Mouse (Mus musculus) macrophage (primary cell): ENCODE measurements around the gene Clptm1. TPM values are rescaled to one million over a fixed set of nuclear protein-coding genes. Genes with fewer than 3 reads are reported as not detected.
A peak's percentile ranks its signal among the peaks of the same experiment; 100 is the strongest.

Experiments
- H3K27ac ChIP-seq: fragments of 350-480 bp; formaldehyde crosslinking; 2 replicates; pipeline ENCODE4 v1.9.0; 2021
- H3K36me3 ChIP-seq: fragments of 350-480 bp; formaldehyde crosslinking; 2 replicates; pipeline ENCODE4 v1.9.0; 2021; ENCODE audit errors: inconsistent target
- H3K4me3 ChIP-seq: fragments of 350-480 bp; formaldehyde crosslinking; 2 replicates; pipeline ENCODE4 v1.9.0; 2021; ENCODE audit errors: inconsistent target
- H3K79me2 ChIP-seq: fragments of 350-480 bp; formaldehyde crosslinking; 2 replicates; pipeline ENCODE4 v1.9.0; 2021; ENCODE audit errors: inconsistent target
- WGBS: methylation state at CpG from one replicate; pipeline ENCODE4 v1.1.7; 2026; ENCODE audit warnings: inconsistent platforms; ENCODE audit not compliant: missing documents; 5-methylcytosine and 5-hydroxymethylcytosine counted together
- polyA plus RNA-seq: library from polyadenylated mRNA; stranded (reverse); fragments of 250-400 nt; gene quantifications from 3 replicates; pipeline ENCODE4 v1.2.4, GENCODE M21; 2018; ENCODE audit warnings: inconsistent platforms

Clptm1 gene
- polyA plus RNA-seq, 1 experiment from 2014 or later: 90.5 TPM

DNA sequence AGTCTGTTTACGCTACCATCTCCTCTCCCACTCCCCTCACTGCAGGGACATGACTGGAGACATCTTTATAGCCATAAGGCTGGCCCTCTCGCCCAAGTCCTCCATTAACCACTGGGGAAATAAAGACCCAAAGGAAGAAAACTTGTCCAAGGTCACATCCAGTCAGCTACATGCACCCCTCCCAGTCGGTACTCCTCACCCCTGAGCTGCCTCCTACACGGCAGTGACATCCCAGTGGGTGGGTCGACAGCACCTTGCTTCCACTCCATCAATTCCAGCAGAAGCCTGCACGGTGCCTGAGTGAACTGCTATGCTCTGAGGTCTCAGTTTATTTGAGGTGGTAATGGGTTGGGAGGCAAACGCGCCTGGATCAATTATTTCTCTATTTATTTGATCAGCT lies 893 bp downstream of the Clptm1 start:
- Histone ChIP-seq H3K27ac (no peak overlapping the region), H3K79me2 (peaks cover 59% of the 10 kb centered on the region), H3K36me3 (peaks cover 10% of the 10 kb centered on the region; the same call in 1 of the 2 replicates), H3K4me3 (peak overlapping the region; percentile 89)
- WGBS: 15% methylated on average over 8 of the region's 8 CpGs

- peaks cover 70% of the 10 kb centered on the region for H3K36me3 ChIP-seq
- H3K79me2 ChIP-seq: peaks cover 45% of the 10 kb centered on the region
- H3K27ac ChIP-seq: no peak overlapping the region
- no peak overlapping the region for H3K4me3 ChIP-seq
- 90% methylated on average over 2 of the region's 2 CpGs for WGBS
Observed at GRCm38 (mm10) chr7:19652614-19653013, 12.2 kb downstream of the Clptm1 start.

DNA sequence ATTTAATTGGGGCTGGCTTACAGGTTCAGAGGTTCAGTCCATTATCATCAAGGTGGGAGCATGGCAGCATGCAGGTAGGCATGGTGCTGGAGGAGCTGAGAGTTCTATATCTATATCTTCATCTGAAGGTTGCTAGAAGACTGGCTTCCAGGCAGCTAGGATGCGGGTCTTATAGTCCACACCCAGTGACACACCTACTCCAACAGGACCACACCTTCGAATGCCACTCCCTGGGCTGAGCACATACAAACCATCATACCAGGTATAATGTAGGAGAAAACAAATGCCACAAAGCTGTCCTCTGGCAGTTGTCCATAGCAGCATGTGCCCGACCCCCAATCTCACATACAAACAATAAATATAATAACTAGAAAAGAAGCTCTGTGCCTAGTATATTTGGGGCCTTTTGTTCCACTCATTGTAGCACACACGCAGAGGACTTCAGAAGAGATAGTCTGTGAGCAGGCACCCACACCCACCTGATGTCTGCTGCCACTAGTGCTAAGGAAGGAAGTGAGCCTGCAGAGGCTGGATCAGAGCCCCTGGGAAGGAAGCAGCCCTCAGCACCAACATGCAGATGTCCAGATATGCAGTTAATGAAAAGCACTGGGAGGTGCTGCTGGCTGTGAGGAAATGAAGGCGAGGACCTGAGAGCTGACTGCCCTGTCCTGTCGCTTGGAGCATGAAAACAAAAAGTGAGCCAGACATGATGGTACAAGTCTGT lies 13.6 kb downstream of the Clptm1 start:
- no peak overlapping the region for H3K4me3 ChIP-seq
- H3K36me3 ChIP-seq: peaks cover 80% of the 10 kb centered on the region
- H3K27ac ChIP-seq: no peak overlapping the region
- 61% methylated on average over 6 of the region's 6 CpGs for WGBS
- H3K79me2 ChIP-seq: peaks cover 31% of the 10 kb centered on the region

DNA sequence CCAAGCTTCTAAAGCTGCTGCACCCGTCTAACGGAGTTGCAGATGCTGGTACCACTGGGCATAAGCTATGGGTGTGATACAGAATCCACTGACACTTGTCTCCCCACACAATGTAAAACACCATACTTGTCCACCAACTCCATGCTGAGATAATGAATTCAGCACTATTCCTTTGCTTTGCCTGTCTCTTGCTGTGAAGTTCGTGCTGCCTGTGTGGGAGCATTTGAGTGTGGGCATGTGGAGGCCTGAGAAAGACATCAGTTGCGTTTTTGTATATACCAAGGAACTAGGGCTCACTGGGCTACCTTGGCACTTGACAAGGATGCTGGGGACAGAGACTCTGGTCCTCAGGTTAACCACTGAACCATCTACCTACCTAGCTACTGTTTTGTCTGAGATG lies 23.6 kb downstream of the Clptm1 start:
- Histone ChIP-seq H3K79me2 (no peaks in the 10 kb centered on the region), H3K36me3 (peaks cover 93% of the 10 kb centered on the region), H3K4me3 (no peak overlapping the region), H3K27ac (no peak overlapping the region)
- 95% methylated on average over 4 of the region's 4 CpGs for WGBS

DNA sequence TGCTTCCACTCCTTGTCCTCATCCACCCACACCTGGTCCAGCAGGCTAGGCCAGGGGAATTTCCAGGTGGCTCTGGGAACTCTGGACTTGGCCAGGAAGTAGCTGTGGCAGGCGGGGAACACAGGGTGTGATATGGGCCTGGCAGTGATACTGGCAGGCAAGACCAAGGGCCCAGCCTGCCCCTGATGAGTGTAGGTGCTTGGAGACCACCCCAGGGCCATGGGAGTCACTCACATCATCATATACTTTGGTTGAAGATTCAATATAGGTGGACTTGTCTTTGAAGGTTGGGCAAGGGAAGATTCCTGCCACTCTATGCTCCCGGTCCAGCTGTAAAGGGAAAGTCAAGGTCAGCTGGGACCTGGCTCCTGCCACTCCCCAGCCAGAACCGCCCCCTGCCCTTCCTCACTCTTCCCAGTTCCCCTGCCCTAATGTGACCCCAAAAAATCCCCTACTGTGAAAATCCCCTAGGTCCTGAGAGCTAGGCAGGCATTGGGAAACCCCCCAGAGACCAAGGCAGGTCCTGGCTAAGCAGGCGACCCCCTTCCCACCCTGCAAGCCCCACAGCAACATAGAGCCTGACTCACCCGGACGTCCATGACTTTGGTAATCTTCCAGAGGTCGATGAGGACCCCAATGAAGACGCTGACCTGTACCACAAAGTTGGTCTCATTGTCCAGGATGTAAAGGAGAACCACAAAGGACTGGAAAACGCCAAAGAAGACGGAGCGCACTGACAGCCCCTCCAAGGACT lies 29.6 kb downstream of the Clptm1 start:
- no peak overlapping the region for H3K27ac ChIP-seq

DNA sequence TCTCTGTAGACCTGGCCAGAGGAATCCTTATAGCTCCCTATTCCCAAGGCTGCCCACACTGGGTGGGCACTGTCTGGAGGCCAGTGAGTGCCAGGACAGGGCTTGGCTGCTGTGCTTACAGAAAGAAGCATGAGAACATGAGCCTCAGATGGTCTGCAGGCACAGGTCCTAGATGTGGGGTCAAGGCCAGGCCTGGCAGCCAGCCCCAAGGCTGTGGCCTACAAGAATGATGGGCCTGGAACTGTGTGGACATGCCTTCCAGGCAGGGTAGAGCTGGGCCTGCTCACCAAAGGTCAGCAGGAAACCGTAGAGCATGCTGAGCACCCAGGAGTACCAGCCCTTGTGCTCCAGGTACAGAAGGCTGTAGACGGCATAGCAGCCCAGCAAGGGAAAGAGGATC lies 30.2 kb downstream of the Clptm1 start:
- Histone ChIP-seq H3K4me3 (no peak overlapping the region), H3K36me3 (peaks cover 61% of the 10 kb centered on the region), H3K27ac (no peak overlapping the region), H3K79me2 (no peaks in the 10 kb centered on the region)
- WGBS: 86% methylated on average over 2 of the region's 2 CpGs

More for the DNA sequence above, 29.6 kb downstream of the Clptm1 start:
- peaks cover 68% of the 10 kb centered on the region for H3K36me3 ChIP-seq
- no peak overlapping the region for H3K4me3 ChIP-seq
- no peaks in the 10 kb centered on the region for H3K79me2 ChIP-seq
- WGBS: 91% methylated on average over 11 of the region's 11 CpGs

GRCm38 (mm10) chr7:19633855-19634254 lies 31.0 kb downstream of the Clptm1 start:
- Histone ChIP-seq H3K36me3 (peaks cover 54% of the 10 kb centered on the region), H3K79me2 (no peaks in the 10 kb centered on the region), H3K4me3 (no peak overlapping the region), H3K27ac (no peak overlapping the region)
- WGBS: 93% methylated on average over 14 of the region's 15 CpGs

DNA sequence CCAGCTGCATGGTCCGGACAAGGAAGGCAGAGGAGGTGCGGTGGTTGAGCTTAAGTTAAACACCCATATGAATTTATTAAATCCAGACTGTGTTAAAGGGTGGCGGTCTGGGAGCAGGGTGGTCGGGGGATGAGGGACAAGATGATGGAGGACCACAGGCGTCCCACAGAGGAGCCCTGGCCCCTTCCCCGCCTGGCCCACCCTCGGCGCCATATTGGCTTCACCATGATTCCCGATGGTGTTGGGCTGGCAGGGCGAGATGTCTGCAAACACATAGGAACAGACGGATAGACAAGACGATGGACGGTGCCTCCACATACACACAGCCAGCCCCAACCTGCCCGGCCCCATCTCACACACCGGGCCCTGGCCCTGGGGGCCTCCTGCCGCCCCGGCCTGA lies 31.6 kb downstream of the Clptm1 start:
- no peaks in the 10 kb centered on the region; the same call in 1 of the 2 replicates for H3K79me2 ChIP-seq
- H3K4me3 ChIP-seq: no peak overlapping the region
- H3K27ac ChIP-seq: no peak overlapping the region
- WGBS: 96% methylated on average over 16 of the region's 17 CpGs
- H3K36me3 ChIP-seq: peaks cover 47% of the 10 kb centered on the region

DNA sequence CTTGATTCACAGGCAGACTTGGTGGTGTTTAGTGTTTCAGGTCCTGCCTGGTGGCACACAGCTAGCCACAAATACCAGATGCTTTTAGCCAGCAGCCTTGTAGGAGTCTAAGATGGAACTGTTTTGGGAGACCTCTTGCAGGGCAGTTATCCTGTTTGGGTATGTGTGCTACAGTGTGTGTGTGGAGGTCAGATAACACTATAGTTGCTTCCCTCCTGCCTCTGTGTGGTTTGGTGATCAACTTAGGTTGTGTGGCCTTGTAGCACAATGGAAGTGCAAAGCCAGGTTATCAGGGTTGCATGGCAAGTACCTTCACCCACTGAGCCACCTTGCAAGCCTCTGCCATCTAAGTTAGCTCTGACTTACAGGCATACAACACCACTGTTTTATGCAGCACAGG lies 32.1 kb downstream of the Clptm1 start:
- H3K79me2 ChIP-seq: peaks cover 2% of the 10 kb centered on the region; the same call in 1 of the 2 replicates
- H3K4me3 ChIP-seq: no peak overlapping the region
- H3K36me3 ChIP-seq: peaks cover 42% of the 10 kb centered on the region
- no peak overlapping the region for H3K27ac ChIP-seq

DNA sequence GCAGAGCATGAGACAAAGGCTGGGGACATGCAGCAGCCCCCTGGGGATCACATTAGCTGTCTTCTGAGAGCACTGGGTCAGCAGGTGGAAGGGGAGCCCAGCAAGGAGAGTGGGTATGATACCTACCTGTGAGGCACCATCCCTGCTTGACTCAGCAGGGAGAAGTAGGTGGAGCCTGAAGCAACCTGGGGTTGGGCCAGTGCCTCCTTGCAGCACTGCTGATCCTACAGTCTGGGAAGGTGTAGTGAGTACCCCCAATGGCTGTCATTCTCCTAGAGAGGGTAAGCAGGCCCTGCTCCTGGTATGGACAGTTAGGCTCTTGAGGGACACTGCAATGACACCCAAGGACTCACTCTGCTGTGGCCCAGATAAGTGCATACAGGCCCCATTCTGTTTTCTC lies 32.6 kb downstream of the Clptm1 start:
- Histone ChIP-seq H3K79me2 (peaks cover 4% of the 10 kb centered on the region; the same call in 1 of the 2 replicates), H3K4me3 (no peak overlapping the region), H3K27ac (no peak overlapping the region), H3K36me3 (peaks cover 38% of the 10 kb centered on the region)

DNA sequence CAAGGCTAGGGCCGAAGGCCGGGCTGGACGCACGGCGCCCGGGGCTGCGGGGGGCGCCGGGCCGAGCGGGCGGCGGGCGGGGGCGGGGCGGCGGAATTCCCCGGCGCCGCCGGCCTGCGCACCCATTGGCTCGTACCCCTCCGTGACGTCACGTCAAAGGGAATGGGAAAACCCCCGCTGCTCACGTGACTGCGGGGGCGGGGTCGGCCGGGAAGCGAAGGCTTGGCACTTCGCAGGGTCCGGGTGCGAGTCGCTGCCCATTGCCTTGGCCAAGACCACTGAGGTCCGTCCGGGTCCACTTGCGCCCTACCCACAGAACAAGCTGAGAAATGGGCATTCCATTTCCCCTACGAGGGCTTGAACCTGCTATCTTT lies 35.5 kb downstream of the Clptm1 start, which contains the start of gene Relb:
Relb (minus strand) TSS at position 78 of the 374 bp plus-strand sequence.
- Histone ChIP-seq H3K27ac (peak within 1 kb of the TSS; percentile 52), H3K36me3 (peaks cover 14% of the 10 kb centered on the region), H3K4me3 (peak within 1 kb of the TSS; percentile 42), H3K79me2 (peaks cover 4% of the 10 kb centered on the region; the same call in 1 of the 2 replicates)
- 1% methylated on average over 24 of the region's 41 CpGs for WGBS

DNA sequence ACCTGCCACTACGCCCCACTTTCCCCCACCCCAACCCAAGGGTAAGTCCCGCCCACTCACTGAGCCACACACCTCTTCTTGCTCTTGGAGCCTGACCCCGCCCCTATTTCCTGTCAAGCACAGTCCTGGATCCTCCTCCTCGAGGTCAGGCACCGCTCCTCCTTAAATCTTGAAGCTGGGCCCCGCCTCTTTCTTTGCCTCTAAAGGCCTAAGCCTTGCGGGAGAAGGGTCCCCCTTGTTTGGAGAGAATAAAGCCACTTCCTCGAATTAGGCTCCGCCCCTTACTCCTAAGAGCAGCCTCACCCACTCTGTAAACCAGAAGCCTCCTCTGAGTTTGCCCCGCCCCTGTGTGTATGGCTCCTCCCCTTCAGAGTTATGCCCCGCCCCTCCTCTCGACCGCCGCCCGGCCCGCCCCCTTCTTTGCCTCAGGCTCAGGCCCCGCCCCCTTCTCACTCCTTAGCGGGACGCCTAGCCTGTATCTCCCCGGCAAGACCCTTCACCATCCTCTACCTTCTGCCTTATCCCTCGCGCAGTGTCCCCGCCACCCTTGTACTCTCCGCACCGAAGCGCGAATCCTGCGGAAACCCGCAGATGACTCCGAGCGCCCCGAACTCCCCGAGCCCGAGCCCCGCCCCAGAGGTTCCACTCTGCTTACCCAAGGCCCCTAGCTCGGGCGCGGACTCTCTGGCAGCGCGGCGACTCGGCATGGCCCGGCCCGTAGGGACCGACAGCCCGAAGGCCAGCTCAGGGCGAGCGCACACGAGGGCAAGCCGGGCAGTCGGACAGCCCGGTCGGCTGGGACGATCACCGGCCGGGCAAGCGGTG lies 36.1 kb downstream of the Clptm1 start:
- Histone ChIP-seq H3K36me3 (peaks cover 14% of the 10 kb centered on the region; the same call in 1 of the 2 replicates), H3K27ac (peak overlapping the region; percentile 52), H3K4me3 (peak overlapping the region; percentile 42), H3K79me2 (peaks cover 4% of the 10 kb centered on the region; the same call in 1 of the 2 replicates)
- WGBS: 2% methylated on average over 47 of the region's 57 CpGs

DNA sequence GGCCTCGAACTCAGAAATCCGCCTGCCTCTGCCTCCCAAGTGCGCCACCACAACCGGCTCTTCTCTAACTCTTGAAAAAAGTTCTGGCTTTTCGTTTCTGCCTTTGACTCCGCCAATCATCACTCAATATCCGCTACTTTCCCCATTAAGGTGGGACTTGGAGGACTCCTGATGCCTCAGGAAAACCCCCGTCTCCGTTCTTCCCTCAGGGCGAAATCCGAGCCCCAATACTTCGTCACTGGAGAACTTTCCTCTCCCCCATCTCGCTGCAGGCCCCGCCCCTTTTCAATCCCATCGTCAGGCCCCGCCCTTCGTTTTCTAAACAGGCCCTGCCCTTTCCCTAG lies 36.7 kb downstream of the Clptm1 start:
- H3K79me2 ChIP-seq: peaks cover 4% of the 10 kb centered on the region; the same call in 1 of the 2 replicates
- peak overlapping the region; percentile 42 for H3K4me3 ChIP-seq
- H3K27ac ChIP-seq: peak overlapping the region; percentile 52
- H3K36me3 ChIP-seq: peaks cover 17% of the 10 kb centered on the region; the same call in 1 of the 2 replicates
- 8% methylated on average over 17 of the region's 17 CpGs for WGBS

DNA sequence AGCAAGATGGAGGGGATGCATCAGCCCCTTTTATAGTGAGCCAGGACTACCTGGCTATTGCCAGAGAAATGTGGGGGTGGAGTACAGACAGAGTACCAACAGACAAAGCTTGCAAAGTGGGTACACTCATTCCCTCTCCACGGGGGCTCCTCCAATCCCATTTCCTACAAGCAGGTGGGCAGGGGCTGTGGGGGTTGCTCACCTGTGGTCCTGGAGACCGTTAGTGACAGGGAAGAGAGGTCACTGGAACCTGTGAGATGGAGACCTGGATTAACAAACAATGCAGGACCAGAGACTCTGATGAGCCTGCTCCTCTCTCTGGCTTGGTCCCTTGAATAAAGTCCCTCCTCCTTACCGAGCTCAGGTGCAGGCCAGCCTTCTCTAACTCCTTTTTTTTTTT lies 37.1 kb downstream of the Clptm1 start:
- peak overlapping the region; percentile 52 for H3K27ac ChIP-seq
- 79% methylated on average over 3 of the region's 3 CpGs for WGBS
- peak overlapping the region; percentile 42 for H3K4me3 ChIP-seq
- peaks cover 21% of the 10 kb centered on the region for H3K36me3 ChIP-seq
- H3K79me2 ChIP-seq: peaks cover 4% of the 10 kb centered on the region; the same call in 1 of the 2 replicates
